Mouse (Mus musculus) hindbrain, embryonic 11.5 days (tissue): ENCODE measurements around the gene Atp8b3. TPM values are rescaled to one million over a fixed set of nuclear protein-coding genes. Genes with fewer than 3 reads are reported as not detected.

Source experiments
- ATAC-seq: fragments of 200-750 bp; cut with Nextera tagmentation; 2 replicates; pipeline ENCODE4 v1.8.0; 2017; ENCODE audit warnings: mild to moderate bottlenecking, moderate TSS enrichment, moderate library complexity; ENCODE audit not compliant: low FRiP score
- DNase-seq: peaks from one replicate; pipeline ENCODE4 v3.0.0-alpha.2; 2015; ENCODE audit warnings: low spot score
- H3K27ac ChIP-seq: fragments of 300-500 bp; sonication (generic); 2 replicates; pipeline ENCODE4 v1.5.1; 2014; ENCODE audit warnings: mild to moderate bottlenecking, low read depth, low read length
- H3K27me3 ChIP-seq: fragments of 300-500 bp; sonication (generic); 2 replicates; pipeline ENCODE4 v1.6.1; 2014; ENCODE audit warnings: mild to moderate bottlenecking, low read length, moderate library complexity, mixed read lengths; ENCODE audit not compliant: control insufficient read depth, insufficient read depth
- H3K36me3 ChIP-seq: fragments of 300-500 bp; sonication (generic); 2 replicates; pipeline ENCODE4 v1.6.1; 2014; ENCODE audit warnings: mild to moderate bottlenecking, low read length, moderate library complexity, mixed read lengths; ENCODE audit not compliant: control insufficient read depth, insufficient read depth
- H3K4me1 ChIP-seq: fragments of 300-500 bp; sonication (generic); replicated peaks from 2 replicates; pipeline ENCODE4 v1.6.1; 2014; ENCODE audit warnings: low read length, mixed read lengths; ENCODE audit not compliant: control insufficient read depth, insufficient read depth
- H3K4me2 ChIP-seq: fragments of 300-500 bp; sonication (generic); replicated peaks from 2 replicates; pipeline ENCODE4 v1.6.1; 2014; ENCODE audit warnings: mild to moderate bottlenecking, low read depth, low read length
- H3K4me3 ChIP-seq: fragments of 300-500 bp; sonication (generic); 2 replicates; pipeline ENCODE4 v1.5.1; 2014; ENCODE audit warnings: low read depth, low read length
- H3K9ac ChIP-seq: fragments of 300-500 bp; sonication (generic); 2 replicates; pipeline ENCODE4 v1.6.1; 2014; ENCODE audit warnings: low read depth, low read length
- H3K9me3 ChIP-seq: fragments of 300-500 bp; sonication (generic); 2 replicates; pipeline ENCODE4 v1.6.1; 2016; ENCODE audit warnings: low read length; ENCODE audit not compliant: control insufficient read depth
- WGBS: fragments of 180-500 bp; shearing (Covaris S2); extraction: QIAGEN DNeasy Blood & Tissue Kit; methylation state at CpG from one replicate; pipeline ENCODE4 v1.1.7; 2014; 5-methylcytosine and 5-hydroxymethylcytosine counted together
- polyA plus RNA-seq: library from polyadenylated mRNA; unstranded; fragments of >200 nt; fragmentation: Nextera tagmentation; extraction: Ambion mirVana; gene quantifications from 2 replicates; pipeline ENCODE4 v1.2.1, GENCODE M21; 2014

The Atp8b3 gene
- polyA plus RNA-seq, 1 experiment from 2014 or later = 0.86 TPM

- ATAC-seq (no peak), DNase-seq (no peak)
- Histone ChIP-seq H3K9ac (no peak overlapping the region), H3K4me1 (no peaks in the 10 kb centered on the region), H3K27me3 (peaks cover 3% of the 10 kb centered on the region; the same call in 1 of the 2 replicates), H3K36me3 (peaks cover 17% of the 10 kb centered on the region; the same call in 1 of the 2 replicates), H3K27ac (no peak overlapping the region), H3K4me3 (no peak overlapping the region), H3K9me3 (no peaks in the 10 kb centered on the region), H3K4me2 (no peak overlapping the region)
- WGBS = 92% methylated on average over 14 of the region's 14 CpGs
Observed at GRCm38 (mm10) chr10:80543873-80544272, 4.9 kb upstream of the Atp8b3 start.

DNA sequence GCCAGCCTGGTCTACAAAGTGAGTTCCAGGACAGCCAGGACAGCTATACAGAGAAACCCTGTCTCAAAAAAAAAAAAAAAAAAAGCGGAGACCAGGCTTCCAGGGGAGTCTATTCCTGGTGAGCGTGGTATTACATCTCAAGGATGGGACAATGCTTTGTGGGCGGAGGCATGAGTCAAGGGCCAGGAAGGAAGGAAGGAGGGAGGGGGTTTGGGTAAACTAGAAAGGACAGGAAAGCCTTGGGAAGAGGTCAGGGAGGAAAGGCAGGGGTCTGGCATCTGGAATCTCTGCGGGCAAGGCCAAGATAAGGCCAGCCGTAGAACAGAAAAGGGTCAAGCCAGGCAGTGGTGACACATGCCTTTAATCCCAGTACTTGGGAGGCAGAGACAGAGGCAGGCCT lies 569 bp upstream of the Atp8b3 start:
- H3K36me3 ChIP-seq = peaks cover 11% of the 10 kb centered on the region; the same call in 1 of the 2 replicates

GRCm38 (mm10) chr10:80538180-80538579 lies 744 bp downstream of the Atp8b3 start:
- ATAC-seq = no peak
- DNase-seq = no peak
- Histone ChIP-seq H3K4me2 (no peak overlapping the region), H3K27ac (no peak overlapping the region), H3K27me3 (peaks cover 15% of the 10 kb centered on the region), H3K9ac (no peak overlapping the region), H3K9me3 (no peaks in the 10 kb centered on the region), H3K4me3 (no peak overlapping the region), H3K4me1 (no peaks in the 10 kb centered on the region), H3K36me3 (peaks cover 6% of the 10 kb centered on the region; the same call in 1 of the 2 replicates)
- WGBS = 59% methylated on average over 5 of the region's 5 CpGs

More for the DNA sequence above, 569 bp upstream of the Atp8b3 start:
- ATAC-seq (no peak), DNase-seq (no peak)
- H3K27ac ChIP-seq = no peak overlapping the region
- no peaks in the 10 kb centered on the region for H3K9me3 ChIP-seq
- H3K4me2 ChIP-seq = no peak overlapping the region
- H3K27me3 ChIP-seq = peaks cover 15% of the 10 kb centered on the region
- H3K4me1 ChIP-seq = no peaks in the 10 kb centered on the region
- H3K9ac ChIP-seq = no peak overlapping the region
- 57% methylated on average over 5 of the region's 5 CpGs for WGBS
- no peak overlapping the region for H3K4me3 ChIP-seq

DNA sequence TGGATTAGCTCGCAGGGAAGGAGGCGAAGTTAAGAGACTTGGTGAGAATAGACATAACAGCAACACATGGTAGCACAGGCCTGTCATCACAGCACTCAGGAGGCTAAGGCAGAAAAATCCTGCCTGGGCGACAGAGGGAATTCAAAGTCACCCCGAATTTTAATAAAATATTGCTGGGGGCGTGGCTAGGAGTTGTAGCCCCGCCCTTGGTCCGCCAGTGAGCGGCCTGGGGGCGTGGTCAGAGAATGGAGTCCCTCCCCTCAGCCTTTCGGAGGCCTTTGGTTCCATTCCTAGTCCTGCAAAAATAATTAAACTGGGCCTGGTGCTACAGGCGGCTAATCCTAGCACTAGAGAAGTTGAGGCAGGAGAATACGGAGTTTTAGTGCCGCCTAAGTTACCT lies 3.2 kb downstream of the Atp8b3 start:
- Histone ChIP-seq H3K4me1 (no peaks in the 10 kb centered on the region), H3K27me3 (peaks cover 15% of the 10 kb centered on the region), H3K27ac (no peak overlapping the region), H3K4me3 (no peak overlapping the region), H3K9ac (no peak overlapping the region), H3K4me2 (no peak overlapping the region), H3K36me3 (no peaks in the 10 kb centered on the region), H3K9me3 (no peaks in the 10 kb centered on the region)
- 9% methylated on average over 13 of the region's 13 CpGs for WGBS
- DNase-seq (peak; percentile 27), ATAC-seq (no peak)

- Histone ChIP-seq H3K27me3 (peaks cover 15% of the 10 kb centered on the region), H3K4me3 (no peak overlapping the region), H3K36me3 (no peaks in the 10 kb centered on the region), H3K27ac (no peak overlapping the region), H3K9ac (no peak overlapping the region), H3K4me1 (no peaks in the 10 kb centered on the region), H3K4me2 (no peak overlapping the region), H3K9me3 (no peaks in the 10 kb centered on the region)
- 11% methylated on average over 14 of the region's 14 CpGs for WGBS
- DNase-seq (no peak), ATAC-seq (no peak)
Observed at GRCm38 (mm10) chr10:80535071-80535470, 3.9 kb downstream of the Atp8b3 start.

- Histone ChIP-seq H3K4me1 (no peaks in the 10 kb centered on the region), H3K27me3 (peaks cover 11% of the 10 kb centered on the region), H3K36me3 (no peaks in the 10 kb centered on the region), H3K9ac (no peak overlapping the region), H3K4me3 (no peak overlapping the region), H3K4me2 (no peak overlapping the region), H3K27ac (no peak overlapping the region), H3K9me3 (no peaks in the 10 kb centered on the region)
- WGBS = 21% methylated on average over 7 of the region's 7 CpGs
- ATAC-seq = no peak
- DNase-seq = peak; percentile 43
Observed at GRCm38 (mm10) chr10:80533704-80534103, 5.2 kb downstream of the Atp8b3 start.

DNA sequence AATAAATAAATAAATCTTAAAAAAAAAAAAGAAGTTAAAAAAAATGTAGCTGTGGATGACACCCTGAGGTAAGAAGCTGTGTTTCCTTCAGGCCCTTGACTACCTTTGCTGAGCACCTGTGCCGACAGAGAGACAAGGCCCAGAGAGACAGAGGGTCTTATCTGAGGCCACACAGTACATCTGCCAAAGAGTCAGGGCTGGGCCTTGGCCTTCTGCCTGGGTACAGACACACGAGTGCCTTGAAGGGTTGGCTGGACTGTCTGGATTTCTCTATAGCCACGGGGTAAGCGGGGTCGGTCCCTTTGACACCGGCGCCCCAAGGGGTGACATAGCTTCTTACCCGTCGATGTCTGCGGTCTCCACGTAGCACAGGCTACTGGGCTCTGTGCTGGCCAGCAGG lies 6.1 kb downstream of the Atp8b3 start:
- Histone ChIP-seq H3K4me1 (no peaks in the 10 kb centered on the region), H3K4me2 (no peak overlapping the region), H3K9ac (no peak overlapping the region), H3K36me3 (no peaks in the 10 kb centered on the region), H3K27ac (no peak overlapping the region), H3K27me3 (peaks cover 11% of the 10 kb centered on the region), H3K9me3 (no peaks in the 10 kb centered on the region), H3K4me3 (no peak overlapping the region)
- WGBS = 84% methylated on average over 11 of the region's 11 CpGs
- DNase-seq (no peak), ATAC-seq (no peak)

DNA sequence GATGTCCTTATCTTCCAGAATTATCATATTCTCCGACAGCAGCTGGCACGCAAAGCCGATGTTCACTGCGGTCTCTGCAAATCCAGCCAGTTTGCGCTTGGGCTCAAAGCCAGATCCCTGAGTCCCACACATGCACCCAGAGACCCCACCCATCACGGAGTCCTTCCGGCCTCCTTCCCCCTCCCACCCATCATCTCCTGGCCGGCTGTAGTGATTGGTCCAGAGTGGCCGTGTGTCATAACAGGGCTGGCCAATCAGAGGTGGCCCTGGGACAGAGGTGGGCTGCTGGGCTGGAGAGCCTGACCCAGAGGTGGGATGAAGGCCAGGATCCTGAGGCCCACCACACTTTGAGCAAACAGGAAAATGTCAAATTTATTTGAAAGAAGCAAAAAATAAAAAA lies 12.8 kb downstream of the Atp8b3 start:
- Histone ChIP-seq H3K27me3 (no peaks in the 10 kb centered on the region), H3K9me3 (no peaks in the 10 kb centered on the region), H3K36me3 (no peaks in the 10 kb centered on the region), H3K27ac (no peak overlapping the region), H3K9ac (no peak overlapping the region), H3K4me2 (peak overlapping the region; percentile 32), H3K4me3 (no peak overlapping the region), H3K4me1 (no peaks in the 10 kb centered on the region)
- DNase-seq (peak; percentile 49), ATAC-seq (peak; percentile 89)
- WGBS = 34% methylated on average over 9 of the region's 9 CpGs

GRCm38 (mm10) chr10:80523299-80523698 lies 15.6 kb downstream of the Atp8b3 start:
- no peaks in the 10 kb centered on the region for H3K27me3 ChIP-seq
- WGBS = 92% methylated on average over 7 of the region's 7 CpGs
- H3K9me3 ChIP-seq = no peaks in the 10 kb centered on the region
- no peak overlapping the region for H3K27ac ChIP-seq
- no peak overlapping the region for H3K4me3 ChIP-seq
- DNase-seq = no peak
- H3K4me1 ChIP-seq = no peaks in the 10 kb centered on the region
- no peaks in the 10 kb centered on the region for H3K36me3 ChIP-seq
- no peak overlapping the region for H3K9ac ChIP-seq
- no peak for ATAC-seq
- H3K4me2 ChIP-seq = no peak overlapping the region
